Mouse (Mus musculus): ENCODE measurements around the gene Tff2.
A peak's percentile ranks its signal among the peaks of the same experiment; 100 is the strongest.

Tff2 gene

DNA sequence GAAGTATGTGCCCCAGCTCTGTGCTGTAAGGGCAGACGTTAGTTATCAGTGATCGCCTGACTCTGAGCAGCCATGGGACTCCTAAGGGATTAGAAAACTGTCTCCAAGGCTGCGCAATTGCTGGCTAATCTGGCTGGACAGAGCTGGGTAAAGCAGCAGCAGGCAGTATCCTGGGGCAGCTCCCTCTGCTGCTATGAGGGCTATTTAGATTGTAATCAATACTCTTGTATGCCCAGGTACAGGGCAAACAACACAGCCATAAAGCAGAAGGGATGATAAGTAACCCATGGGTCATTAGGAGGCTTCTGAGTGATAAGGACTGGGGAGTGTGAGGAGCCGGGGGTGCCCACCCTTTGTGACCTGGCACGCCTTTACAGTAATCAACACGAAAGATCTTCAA is 9.2 kb downstream of the Tff2 start:
- DNase-seq = no peak

DNA sequence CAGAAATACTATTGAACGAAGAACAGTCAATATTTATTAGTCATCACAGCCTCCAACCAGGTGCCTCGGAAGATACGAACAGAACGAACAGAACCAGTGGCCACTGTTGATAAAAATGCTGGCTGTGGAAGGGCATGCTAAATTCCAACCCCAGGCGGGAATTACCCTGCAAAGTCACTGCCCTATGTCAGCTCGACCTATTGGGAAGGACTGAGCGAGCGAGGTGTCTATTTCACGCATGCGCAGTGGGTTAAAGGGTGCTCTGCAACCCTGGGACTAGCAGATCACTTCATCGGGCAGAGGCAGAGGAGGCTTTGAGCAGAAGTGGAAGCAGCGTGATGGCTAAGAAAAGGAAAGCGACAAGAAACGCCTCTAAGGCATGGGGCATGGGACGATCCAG is 10.3 kb downstream of the Tff2 start:
- no peak for DNase-seq

DNA sequence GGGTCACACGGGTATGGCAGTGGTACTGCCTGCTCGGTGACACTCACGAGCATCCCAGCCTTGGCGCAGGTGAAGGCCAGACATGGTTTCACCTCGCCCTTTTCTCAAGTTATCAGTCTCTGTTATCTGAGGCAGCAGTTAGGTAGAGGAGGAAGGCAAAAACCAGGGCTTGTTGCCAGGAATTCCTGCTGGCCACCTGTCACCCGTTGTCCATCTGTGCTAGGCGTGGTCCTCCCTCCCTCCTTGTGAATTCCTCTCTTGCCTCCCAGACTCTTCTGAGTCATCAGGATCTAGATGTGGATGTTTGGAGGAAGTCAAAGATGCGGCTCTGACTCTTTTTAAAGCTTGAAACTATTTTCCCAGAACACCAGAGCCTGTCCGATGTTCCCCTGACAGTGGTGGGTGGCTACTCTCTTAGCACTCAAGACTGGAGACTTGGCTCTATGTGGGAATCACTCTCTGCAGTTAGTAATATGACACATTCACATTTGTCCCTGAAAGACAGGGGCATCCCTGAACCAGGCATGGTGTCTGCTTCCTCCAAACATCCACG is 12.7 kb downstream of the Tff2 start:
- no peak for DNase-seq

DNA sequence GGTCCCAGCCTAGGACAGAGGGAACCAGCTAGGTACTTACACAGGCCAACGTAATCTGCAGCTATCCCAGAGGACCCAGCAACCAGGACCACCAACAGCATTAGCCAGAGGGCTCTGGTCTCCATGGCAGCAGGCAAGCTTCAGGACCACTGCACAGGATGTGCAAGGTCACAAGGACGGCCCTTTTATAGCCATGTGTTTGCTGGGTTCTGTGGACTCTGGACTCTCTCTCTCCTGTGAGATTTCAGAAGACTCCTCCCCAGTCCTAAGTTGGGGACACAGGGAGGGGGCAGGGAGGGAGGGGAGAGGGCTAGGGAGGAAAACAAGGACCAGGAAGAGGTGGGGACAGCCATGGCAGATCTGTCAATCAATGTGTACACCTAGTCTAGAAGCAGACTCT is 14.6 kb downstream of the Tff2 start, which contains the start of gene Tff3:
TSS of gene Tff3 (minus strand) at position 195 of the 400 bp plus-strand sequence.
- DNase-seq = no peak

DNA sequence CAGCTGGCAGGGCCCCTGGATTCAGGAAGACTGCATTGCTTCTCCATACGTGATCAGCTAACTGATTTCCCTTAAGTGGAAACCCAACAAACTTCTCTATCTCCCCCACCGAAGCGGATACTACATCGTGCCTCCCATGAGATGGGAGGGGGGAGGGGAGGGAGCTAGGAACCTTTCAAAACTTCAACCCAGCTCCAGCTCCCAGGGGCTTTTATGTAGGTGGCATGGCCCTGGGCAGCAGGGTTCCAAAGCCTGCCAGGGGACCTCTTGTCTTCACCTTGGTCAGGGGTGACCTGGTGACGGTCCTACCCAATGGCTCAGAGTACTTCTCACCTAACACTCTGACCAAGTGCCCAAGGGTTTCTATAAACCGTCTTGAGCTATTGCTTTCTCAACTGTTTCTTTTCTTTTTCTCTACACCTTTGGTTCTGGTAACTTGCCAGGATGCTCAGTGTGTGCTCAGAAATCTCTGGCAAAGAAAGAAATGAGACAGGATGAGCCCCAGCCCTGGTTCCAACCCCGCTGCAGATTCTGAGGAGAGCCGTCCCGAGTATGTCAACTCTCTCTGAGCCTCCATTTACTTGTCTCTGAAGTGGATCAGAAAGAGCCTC is 15.3 kb downstream of the Tff2 start:
- no peak for DNase-seq

DNA sequence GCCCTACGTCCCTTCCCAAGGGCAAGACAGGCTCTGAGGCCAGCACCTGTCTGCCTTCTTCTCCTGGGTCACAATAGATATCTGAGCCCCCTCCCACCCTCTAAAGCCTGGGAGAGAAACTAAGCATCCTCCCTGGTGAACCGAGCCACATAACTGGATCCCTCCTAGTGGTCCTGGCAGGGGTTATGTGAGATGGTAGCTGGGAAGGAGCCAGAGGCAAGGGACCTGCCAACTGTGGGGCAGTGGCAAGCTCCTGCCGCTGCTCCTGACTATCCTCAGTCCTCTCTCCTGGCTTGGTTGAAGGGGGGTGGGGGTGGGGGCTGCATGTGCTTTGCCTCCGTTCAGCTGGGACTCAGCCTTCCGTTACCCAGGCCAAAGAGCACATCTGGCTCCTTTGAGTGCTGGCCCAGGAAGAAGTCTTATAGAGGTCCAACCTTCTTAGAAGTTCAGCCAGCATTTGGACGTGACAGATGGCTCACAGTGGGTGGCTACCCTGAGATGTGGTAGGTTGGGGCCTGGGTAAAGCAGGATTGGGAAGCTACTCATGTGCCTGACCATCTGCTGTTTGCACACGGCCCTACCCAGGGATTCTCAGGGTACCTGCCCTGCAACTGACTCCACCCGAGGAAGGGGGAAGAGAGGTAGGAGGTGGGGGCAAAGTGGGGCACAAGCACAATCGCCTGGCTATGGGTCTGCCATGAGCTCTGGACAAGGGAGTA is 18.4 kb downstream of the Tff2 start:
- DNase-seq = no peak

DNA sequence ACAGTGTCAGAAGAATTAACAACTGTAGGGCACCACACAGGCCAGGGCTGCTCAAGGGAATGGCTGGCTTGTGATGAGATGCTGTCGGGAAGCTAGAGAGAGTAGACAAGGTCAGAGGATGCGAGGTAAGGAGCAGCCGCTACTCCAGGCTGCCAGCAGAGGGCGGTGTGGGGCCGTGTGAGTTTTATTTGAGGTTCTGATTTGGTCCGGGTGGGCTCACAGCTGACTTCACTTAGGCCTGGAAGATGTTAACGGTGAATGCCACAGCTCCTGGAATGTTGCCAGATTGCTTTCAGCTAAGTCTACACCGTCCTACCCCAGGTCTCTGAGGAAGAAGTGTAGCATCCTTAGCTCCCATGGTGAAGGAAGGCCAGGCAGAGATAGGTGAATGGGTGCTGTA is 22.1 kb downstream of the Tff2 start:
- peak; percentile 90 for DNase-seq

DNA sequence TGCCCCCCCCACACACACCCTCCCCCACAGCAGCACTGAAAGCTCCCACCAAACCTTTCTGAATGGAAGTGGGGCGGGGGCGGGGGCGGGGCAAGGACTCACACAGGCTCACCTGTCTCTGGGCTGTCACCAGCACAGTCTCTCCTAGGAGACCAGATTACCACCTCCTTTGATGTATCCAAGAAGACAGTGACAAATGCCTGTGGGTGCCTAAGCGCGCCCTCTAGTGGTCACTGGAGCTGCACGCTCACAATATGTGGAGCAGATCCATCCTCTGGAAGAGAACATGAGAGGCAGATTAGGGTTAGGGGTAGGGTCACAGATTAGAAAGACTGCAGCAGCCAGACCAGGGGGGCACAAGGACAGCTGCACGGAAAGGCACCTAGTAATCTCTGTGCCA is 24.7 kb downstream of the Tff2 start:
- peak; percentile 94 for DNase-seq

DNA sequence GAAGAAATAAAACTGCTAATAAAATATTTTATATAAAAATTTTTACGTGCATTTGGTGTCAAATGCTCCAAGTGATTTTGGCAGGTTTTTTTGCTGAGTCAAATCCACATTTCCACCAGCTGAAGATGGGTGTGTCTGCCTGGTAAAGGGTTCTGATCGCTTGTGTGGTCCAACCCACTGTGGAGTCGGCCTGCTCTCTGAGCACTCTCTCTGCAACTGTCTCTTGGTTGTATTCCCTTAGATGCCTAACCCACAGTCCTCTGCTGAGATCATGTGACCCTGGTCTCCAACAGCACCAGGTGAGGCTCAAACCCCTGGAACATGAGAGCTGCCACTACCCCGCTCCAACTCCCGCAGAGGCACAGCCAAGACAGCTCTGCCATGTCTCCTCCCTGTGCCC is 26.1 kb downstream of the Tff2 start:
- no peak for DNase-seq

DNA sequence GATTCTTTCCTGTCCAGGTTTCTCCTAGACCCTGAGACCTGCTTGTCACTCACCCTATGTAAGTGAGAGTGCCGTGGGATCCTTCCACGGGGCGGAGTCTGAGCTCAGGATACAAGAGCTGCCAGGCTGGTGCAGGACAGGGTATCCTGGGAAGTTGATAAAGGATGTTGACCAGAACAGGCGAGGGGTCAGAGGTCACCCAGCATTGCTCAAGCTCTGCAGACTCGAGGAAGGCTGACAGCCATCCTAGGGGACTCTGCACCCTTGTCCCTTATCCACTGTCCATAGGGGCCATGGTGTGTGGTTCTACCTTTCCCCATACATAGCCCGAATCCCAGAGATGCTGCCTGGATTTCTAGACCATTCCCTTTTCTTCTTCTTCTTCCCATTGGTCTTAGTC is 28.0 kb downstream of the Tff2 start:
- DNase-seq = no peak

DNA sequence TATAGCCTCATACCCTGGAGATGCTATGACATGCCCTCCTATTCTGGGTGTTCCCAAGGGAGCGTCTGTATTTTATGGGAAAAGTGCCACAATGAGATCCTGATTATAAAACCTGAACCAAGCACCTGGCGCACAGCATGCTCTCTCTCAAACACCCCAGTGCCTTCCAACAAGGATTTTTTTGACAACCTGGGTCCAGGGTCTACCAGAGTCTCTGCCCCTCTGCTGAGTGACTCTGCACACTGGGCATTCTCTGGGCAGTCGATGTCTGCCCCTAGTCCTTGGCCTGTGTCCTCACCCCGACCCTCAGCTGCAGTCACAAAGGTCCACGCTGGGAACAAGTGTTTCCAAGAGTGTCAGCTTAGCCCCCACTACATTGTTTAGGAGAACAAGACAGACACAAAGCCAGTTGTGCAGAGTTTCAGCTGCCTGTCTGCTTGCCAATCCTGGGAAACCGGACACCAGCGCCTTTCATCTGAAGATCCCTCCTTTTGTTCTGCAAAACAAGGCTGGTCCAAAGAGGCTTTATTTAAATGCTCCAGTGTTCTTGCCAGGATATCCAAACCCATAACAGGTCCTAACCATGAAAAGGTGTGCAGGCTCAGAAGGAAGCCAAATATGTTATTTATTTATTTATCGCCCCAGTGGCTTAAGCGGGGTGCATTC is 30.8 kb downstream of the Tff2 start:
- DNase-seq = no peak

DNA sequence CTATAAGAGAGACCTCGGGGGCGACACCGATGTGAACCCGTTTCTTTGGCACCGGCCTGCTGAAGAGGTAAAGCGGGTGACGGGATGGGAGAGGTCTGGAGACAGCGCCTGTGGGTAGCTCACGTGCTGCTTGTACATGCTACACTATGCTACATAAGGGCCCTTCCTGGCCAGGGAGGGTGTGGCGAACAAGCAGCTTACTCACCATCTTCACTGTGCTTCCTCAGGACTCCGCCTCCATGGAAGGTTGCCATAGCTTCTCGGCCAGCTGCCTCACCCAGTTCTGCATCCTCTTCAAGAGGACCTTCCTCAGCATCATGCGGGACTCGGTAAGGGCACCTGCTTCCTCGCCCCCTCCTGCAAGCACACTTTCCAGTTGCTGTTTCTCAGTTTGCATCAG is 35.7 kb downstream of the Tff2 start:
- DNase-seq = no peak

DNA sequence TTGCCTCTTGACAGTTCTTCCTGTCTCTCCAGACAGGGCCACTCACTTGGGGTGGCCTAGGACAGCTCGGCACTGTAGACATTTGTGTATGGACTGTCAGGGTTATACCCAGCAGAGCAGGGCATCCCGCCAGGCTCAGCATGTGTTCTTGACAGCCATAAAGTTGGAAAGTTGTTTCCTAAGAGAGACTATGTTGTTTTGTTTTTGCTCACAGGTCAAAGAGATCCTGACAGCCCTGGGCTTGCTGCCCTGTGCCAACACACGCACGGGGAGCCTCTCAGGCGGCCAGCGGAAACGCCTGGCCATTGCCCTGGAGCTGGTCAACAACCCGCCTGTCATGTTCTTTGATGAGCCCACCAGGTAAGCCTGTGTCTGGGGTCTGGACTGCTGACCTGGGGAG is 40.3 kb downstream of the Tff2 start:
- no peak for DNase-seq

DNA sequence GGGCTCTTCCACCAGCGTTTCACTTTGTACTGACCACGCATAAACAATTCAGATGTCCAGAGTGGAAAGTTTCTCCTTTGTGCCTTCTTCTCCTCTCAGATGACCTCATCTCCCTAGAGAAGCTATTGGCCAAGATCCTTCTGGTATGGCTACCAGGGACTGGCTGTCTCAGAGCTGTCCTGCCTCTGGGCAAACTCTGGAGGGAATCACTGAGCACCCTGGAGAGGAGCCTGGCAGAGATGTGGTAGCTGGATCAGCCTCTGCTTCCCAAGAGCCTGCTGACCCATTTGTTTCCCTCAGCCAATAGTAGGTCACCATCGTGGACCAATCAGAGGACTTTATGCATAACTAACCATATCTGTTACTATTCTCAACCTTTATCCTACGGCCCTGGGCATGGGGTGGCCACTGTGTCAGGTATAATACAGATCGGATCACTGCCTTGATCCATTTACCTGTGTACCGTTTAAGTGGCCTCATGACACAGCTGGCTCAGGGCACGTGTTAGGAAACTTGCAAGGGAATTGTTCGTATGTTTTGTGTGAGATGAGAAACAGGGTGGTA is 41.0 kb downstream of the Tff2 start:
- no peak for DNase-seq

DNA sequence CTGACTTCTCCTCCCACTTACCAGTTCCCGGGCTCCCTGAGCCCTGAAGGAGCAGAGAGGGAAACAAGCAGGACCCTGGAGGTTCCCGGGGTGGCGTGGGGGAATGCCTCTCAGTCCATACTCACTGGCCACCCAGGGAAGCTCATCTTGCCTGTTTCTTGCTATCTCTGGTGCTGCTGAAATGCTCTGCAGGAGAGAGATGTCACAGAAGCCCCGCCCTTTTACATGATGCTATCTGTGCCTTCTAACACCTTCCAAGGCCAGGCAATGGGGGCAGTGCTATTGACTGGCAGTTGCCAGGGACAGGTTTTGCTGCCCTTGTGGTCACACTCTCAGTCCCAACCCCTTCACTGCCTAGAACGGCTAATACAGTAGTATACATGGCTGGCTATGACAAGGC is 45.3 kb downstream of the Tff2 start:
- DNase-seq = no peak

DNA sequence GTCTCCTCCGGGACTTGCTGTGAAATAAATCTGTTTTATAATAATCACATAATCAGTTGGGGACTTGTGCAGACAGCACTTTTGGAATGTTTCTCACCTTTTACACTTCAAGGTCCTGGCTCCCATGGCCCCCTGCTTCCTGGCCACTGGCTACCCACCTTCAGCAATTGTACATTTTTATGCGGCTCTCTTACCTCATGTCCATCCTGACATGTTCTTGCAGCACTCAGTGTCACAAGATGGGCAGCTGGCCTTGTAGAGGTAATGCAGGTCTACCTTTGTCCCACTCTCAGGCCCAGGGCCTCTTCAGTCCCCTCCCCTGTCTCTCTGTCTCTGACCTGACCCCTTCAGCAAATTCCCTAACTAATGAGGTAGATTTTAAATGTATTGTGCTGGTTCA is 47.2 kb downstream of the Tff2 start:
- no peak for DNase-seq

DNA sequence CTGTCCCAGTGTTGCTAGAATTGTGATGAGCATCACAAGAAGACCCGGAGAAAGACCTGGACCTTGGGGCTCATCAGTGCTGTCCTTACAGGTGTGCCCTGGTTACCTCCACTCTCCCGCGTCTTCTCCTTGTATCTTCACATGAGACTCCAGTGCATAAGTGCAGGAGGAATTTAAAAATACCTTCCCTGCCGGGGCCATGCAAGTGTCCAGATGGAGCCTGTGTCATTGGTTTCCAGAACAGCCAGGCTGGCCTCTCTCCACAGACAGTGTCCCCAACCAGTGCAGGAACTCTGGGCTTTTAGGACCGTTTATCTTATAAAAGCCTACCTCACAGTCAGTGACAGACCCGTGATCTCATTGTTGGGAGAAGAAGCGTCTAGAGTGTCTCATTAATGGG is 48.5 kb downstream of the Tff2 start:
- no peak for DNase-seq

DNA sequence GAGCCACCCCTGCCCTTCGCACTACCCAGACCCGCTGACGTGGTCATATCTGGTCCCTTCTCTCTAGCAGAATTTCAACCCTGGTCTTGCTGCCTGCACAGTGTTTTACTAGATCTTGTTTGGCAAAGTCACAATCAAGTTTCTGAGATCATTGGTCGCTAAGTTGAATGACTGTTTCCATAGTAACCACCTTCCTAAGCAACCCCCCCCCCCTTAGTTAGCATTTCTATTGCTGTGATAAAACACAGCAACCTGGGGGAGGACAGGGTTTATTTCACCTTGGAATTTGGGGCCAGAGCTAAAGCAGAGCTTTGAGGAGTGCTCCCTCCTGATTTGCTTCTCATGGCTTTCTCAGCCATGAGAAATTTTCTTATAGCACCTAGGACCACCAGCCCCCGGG is 49.3 kb downstream of the Tff2 start:
- no peak for DNase-seq

Data from thymus, postnatal 4 days (tissue).